Mouse (Mus musculus) Patski (cell line): ENCODE measurements at regions not wholly inside any gene's neighbourhood (a gene's known extent, or its start where the extent isn't known, plus 50 kb on each side); places are given as distances from the start of the nearest gene placed in this dataset.

Experiments used
- ATAC-seq: fragments of 100-300 bp; one replicate; pipeline ENCODE4 v1.8.0; 2021
- CTCF ChIA-PET: fragments of 350-600 bp; sonication (Branson Sonifier 250); formaldehyde crosslinking; loops from one replicate; lab custom pipeline; 2022; ENCODE audit warnings: inconsistent platforms; lab: Charles Lee
- POLR2A ChIA-PET: fragments of 350-600 bp; sonication (Branson Sonifier 250); formaldehyde crosslinking; loops from one replicate; lab custom pipeline; 2022; ENCODE audit warnings: antibody characterized with exemption, inconsistent platforms; lab: Charles Lee
- DNase-seq: peaks from one replicate; pipeline ENCODE4 v3.0.0-alpha.2; 2011; ENCODE audit warnings: low read depth, low spot score
- H3K27me3 ChIP-seq: fragments of 371-371 bp; one replicate; pipeline ENCODE4 v1.5.1; 2021
- CTCF ChIP-seq: fragments of 100-300 bp; IDR thresholded peaks from one replicate; pipeline ENCODE4 v1.5.1; 2021
- in situ Hi-C: fragments of 300-500 bp; cut with MboI; formaldehyde crosslinking; loops from 3 replicates; pipeline ENCODE4 v1.11.1; 2018; ENCODE audit warnings: low pct_unique_long_range_greater_than_20kb, mixed read lengths

GRCm38 (mm10) chr10:125607787-125608617 lies 218.7 kb upstream of the Slc16a7 start:
- in situ Hi-C loops = no loop called here
- no peaks in the 10 kb centered on the region for H3K27me3 ChIP-seq
- ChIA-PET CTCF (no interaction called here), POLR2A (no interaction called here)
- TF ChIP-seq CTCF = no peak
- ATAC-seq = no peak
- no peak for DNase-seq

GRCm38 (mm10) chr10:125610353-125610752 lies 221.1 kb upstream of the Slc16a7 start:
- CTCF ChIA-PET = no interaction called here
- in situ Hi-C loops = no loop called here
- TF ChIP-seq CTCF = no peak
- no peaks in the 10 kb centered on the region for H3K27me3 ChIP-seq
- DNase-seq (no peak), ATAC-seq (no peak)
- POLR2A ChIA-PET = no interaction called here

- TF ChIP-seq CTCF = no peak
- ATAC-seq (no peak), DNase-seq (no peak)
- H3K27me3 ChIP-seq = no peaks in the 10 kb centered on the region
- CTCF ChIA-PET = no interaction called here
- POLR2A ChIA-PET = no interaction called here
- in situ Hi-C loops = no loop called here
These were observed 223.5 kb upstream of the Slc16a7 start for GRCm38 (mm10) chr10:125612773-125613172.

GRCm38 (mm10) chr10:125621376-125621775 lies 232.1 kb upstream of the Slc16a7 start:
- ATAC-seq = no peak
- peaks cover 15% of the 10 kb centered on the region for H3K27me3 ChIP-seq
- no peak for TF ChIP-seq CTCF
- in situ Hi-C loops = no loop called here
- ChIA-PET CTCF (no interaction called here), POLR2A (no interaction called here)
- no peak for DNase-seq

GRCm38 (mm10) chr10:125623836-125624235 lies 234.6 kb upstream of the Slc16a7 start:
- POLR2A ChIA-PET = no interaction called here
- DNase-seq = no peak
- peaks cover 18% of the 10 kb centered on the region for H3K27me3 ChIP-seq
- no peak for TF ChIP-seq CTCF
- no peak for ATAC-seq
- in situ Hi-C loops = no loop called here
- CTCF ChIA-PET = no interaction called here

GRCm38 (mm10) chr10:125667906-125668305 lies 278.6 kb upstream of the Slc16a7 start:
- ChIA-PET CTCF (interaction anchor here (1.0 kb wide), 1 partner anchor 8 kb away, joined by 3 read pairs; no protein-coding TSS in a partner anchor), POLR2A (no interaction called here)
- in situ Hi-C loops = no loop called here
- ATAC-seq = no peak
- peak; percentile 12 for TF ChIP-seq CTCF
- no peak for DNase-seq
- H3K27me3 ChIP-seq = peaks cover 6% of the 10 kb centered on the region

GRCm38 (mm10) chr10:125673637-125674036 lies 284.4 kb upstream of the Slc16a7 start:
- ChIA-PET POLR2A (interaction anchor here (0.5 kb wide), 1 partner anchor 108 kb away, joined by 3 read pairs; no protein-coding TSS in a partner anchor), CTCF (no interaction called here)
- DNase-seq (no peak), ATAC-seq (no peak)
- in situ Hi-C loops = no loop called here
- TF ChIP-seq CTCF = no peak
- peaks cover 7% of the 10 kb centered on the region for H3K27me3 ChIP-seq

GRCm38 (mm10) chr10:125679644-125680043 lies 286.3 kb upstream of the Lrig3 start:
- peaks cover 8% of the 10 kb centered on the region for H3K27me3 ChIP-seq
- ChIA-PET POLR2A (no interaction called here), CTCF (interaction anchor here (0.7 kb wide), 1 partner anchor 14 kb away, joined by 3 read pairs; no protein-coding TSS in a partner anchor)
- TF ChIP-seq CTCF = peak; percentile 55
- ATAC-seq = no peak
- in situ Hi-C loops = no loop called here
- no peak for DNase-seq

- ATAC-seq (no peak), DNase-seq (no peak)
- POLR2A ChIA-PET = no interaction called here
- peaks cover 20% of the 10 kb centered on the region for H3K27me3 ChIP-seq
- no peak for TF ChIP-seq CTCF
- CTCF ChIA-PET = no interaction called here
- in situ Hi-C loops = no loop called here
These were observed 280.8 kb upstream of the Lrig3 start for GRCm38 (mm10) chr10:125685130-125685529.

- no peak for TF ChIP-seq CTCF
- in situ Hi-C loops = no loop called here
- ATAC-seq = no peak
- no peak for DNase-seq
- POLR2A ChIA-PET = no interaction called here
- H3K27me3 ChIP-seq = peaks cover 32% of the 10 kb centered on the region
- CTCF ChIA-PET = interaction anchor here (1.0 kb wide), 1 partner anchor 14 kb away, joined by 3 read pairs; no protein-coding TSS in a partner anchor
These were observed 272.5 kb upstream of the Lrig3 start for GRCm38 (mm10) chr10:125693505-125693904.

GRCm38 (mm10) chr10:125696159-125696558 lies 269.8 kb upstream of the Lrig3 start:
- in situ Hi-C loops = no loop called here
- no peak for DNase-seq
- CTCF ChIA-PET = no interaction called here
- POLR2A ChIA-PET = no interaction called here
- TF ChIP-seq CTCF = no peak
- no peak for ATAC-seq
- H3K27me3 ChIP-seq = peaks cover 24% of the 10 kb centered on the region
